Mouse (Mus musculus) olfactory bulb, adult 2 months (tissue): ENCODE measurements around the gene Pwwp2a. TPM values are rescaled to one million over a fixed set of nuclear protein-coding genes. Genes with fewer than 3 reads are reported as not detected.

ENCODE experiments used
- H3K27ac ChIP-seq: fragments of 200-500 bp; 2 replicates; pipeline ENCODE4 v1.5.1; 2012; ENCODE audit warnings: low read depth, low read length; ENCODE audit not compliant: insufficient read depth
- H3K4me1 ChIP-seq: fragments of 200-500 bp; 2 replicates; pipeline ENCODE4 v1.6.1; 2012; ENCODE audit warnings: low read length; ENCODE audit not compliant: control insufficient read depth, insufficient read depth
- H3K4me3 ChIP-seq: fragments of 200-500 bp; 2 replicates; pipeline ENCODE4 v1.5.1; 2012; ENCODE audit warnings: mild to moderate bottlenecking, low read depth, low read length, moderate library complexity; ENCODE audit not compliant: insufficient read depth
- CTCF ChIP-seq: fragments of 200-500 bp; IDR thresholded peaks from 2 replicates; pipeline ENCODE4 v1.5.1; 2012; ENCODE audit warnings: low read depth, mild to moderate bottlenecking, low read length, moderate library complexity; ENCODE audit not compliant: insufficient read depth
- POLR2A ChIP-seq: fragments of 200-500 bp; IDR thresholded peaks from 2 replicates; pipeline ENCODE4 v1.6.1; 2012; ENCODE audit warnings: mild to moderate bottlenecking, low read depth, low read length, moderate library complexity; ENCODE audit not compliant: insufficient read depth
- WGBS: fragments of 180-500 bp; shearing (Covaris S2); methylation state at CpG from one replicate; pipeline ENCODE4 v1.1.7; 2018; 5-methylcytosine and 5-hydroxymethylcytosine counted together
- polyA plus RNA-seq: library from polyadenylated mRNA; stranded (reverse); fragments of >200 nt; gene quantifications from 2 replicates; pipeline ENCODE4 v1.2.4, GENCODE M21; 2012; ENCODE audit warnings: low replicate concordance; ENCODE audit not compliant: missing spikeins, insufficient read depth, insufficient read length

Pwwp2a gene
- polyA plus RNA-seq, 1 experiment: not detected

GRCm38 (mm10) chr11:43703552-43703951 lies 21.8 kb downstream of the Pwwp2a start:
- H3K4me1 ChIP-seq: no peaks in the 10 kb centered on the region
- no peak for TF ChIP-seq POLR2A
- TF ChIP-seq CTCF: no peak
- H3K4me3 ChIP-seq: no peak overlapping the region
- WGBS: 37% methylated on average over 1 of the region's 1 CpGs
- H3K27ac ChIP-seq: no peak overlapping the region

GRCm38 (mm10) chr11:43705751-43706150 lies 24.0 kb downstream of the Pwwp2a start:
- Histone ChIP-seq H3K4me3 (no peak overlapping the region), H3K4me1 (no peaks in the 10 kb centered on the region), H3K27ac (no peak overlapping the region)
- WGBS: 93% methylated on average over 10 of the region's 10 CpGs
- TF ChIP-seq CTCF (no peak), POLR2A (no peak)

DNA sequence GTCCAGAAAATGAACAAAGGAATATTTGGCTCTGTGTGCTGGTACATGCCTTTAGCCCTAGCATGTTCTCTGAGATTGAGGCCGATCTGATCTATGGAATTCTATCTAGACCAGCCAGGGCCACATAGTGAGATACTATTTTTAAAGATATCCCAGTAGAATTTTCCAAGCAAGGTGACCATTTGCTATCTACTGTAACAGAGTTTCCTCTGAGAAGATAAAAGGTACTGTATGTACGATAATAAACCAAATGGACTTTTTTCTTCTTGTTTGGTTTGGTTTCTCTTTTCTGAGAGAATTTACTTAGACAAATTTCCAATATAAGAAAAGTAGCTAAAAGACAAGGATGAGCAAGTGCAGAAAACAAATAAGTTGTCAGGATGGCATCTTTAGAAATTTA lies 26.6 kb downstream of the Pwwp2a start:
- 93% methylated on average over 2 of the region's 2 CpGs for WGBS
- no peaks in the 10 kb centered on the region for H3K4me1 ChIP-seq
- no peak overlapping the region for H3K27ac ChIP-seq
- no peak overlapping the region for H3K4me3 ChIP-seq
- no peak for TF ChIP-seq POLR2A
- no peak for TF ChIP-seq CTCF

DNA sequence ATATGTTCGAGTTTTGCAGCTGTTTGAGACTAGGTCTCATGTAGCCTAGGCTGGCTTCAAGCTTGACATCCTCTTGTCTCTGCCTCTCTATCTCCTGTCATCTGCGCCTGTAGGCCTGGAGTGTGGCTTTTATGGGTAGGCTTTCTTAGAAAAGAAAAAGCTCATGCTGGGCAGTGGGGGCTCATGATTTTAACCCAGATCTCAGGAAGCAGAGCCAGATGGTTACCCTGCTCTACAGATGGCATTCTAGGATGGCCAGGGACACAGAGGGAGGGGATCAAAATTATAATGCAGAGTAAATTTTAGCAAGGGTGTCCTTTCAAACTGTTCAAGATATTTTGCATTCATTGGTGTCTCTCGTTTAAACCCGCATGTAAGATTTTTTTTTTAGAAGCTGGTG lies 30.4 kb downstream of the Pwwp2a start:
- Histone ChIP-seq H3K4me3 (no peak overlapping the region), H3K27ac (no peak overlapping the region), H3K4me1 (no peaks in the 10 kb centered on the region)
- TF ChIP-seq CTCF (no peak), POLR2A (no peak)
- WGBS: 89% methylated on average over 4 of the region's 4 CpGs

- no peak overlapping the region for H3K4me3 ChIP-seq
- TF ChIP-seq CTCF: no peak
- no peak for TF ChIP-seq POLR2A
- H3K4me1 ChIP-seq: no peaks in the 10 kb centered on the region
- no peak overlapping the region for H3K27ac ChIP-seq
- WGBS: 93% methylated on average over 3 of the region's 3 CpGs
These were observed 41.6 kb downstream of the Pwwp2a start for GRCm38 (mm10) chr11:43723411-43723810.

DNA sequence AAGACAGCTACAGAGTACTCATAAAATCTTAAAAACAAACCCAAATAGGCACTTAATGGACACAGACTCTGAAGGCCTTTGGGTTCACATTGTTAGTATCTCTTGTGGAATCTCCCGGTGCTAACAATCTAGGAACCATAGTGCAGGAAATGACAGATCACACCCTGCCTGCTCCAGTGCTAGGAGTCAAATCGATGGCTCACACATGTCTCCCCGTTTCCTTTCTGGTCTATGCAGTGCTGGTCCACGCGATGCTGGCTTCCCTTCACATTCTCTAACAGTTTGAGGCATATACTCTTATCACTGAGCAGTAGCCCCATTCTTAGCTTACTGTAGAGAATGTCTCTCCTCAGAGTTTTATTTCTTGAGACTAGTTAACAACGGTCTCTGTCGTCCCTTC lies 46.0 kb downstream of the Pwwp2a start:
- no peak overlapping the region for H3K27ac ChIP-seq
- no peaks in the 10 kb centered on the region for H3K4me1 ChIP-seq
- TF ChIP-seq CTCF (no peak), POLR2A (no peak)
- whole genome bisulfite sequencing: 82% methylated on average over 7 of the region's 7 CpGs
- H3K4me3 ChIP-seq: no peak overlapping the region

- Histone ChIP-seq H3K4me3 (no peak overlapping the region), H3K4me1 (no peaks in the 10 kb centered on the region), H3K27ac (no peak overlapping the region)
- TF ChIP-seq POLR2A: no peak
- no peak for TF ChIP-seq CTCF
- 86% methylated on average over 7 of the region's 7 CpGs for WGBS
These were observed 47.0 kb downstream of the Pwwp2a start for GRCm38 (mm10) chr11:43728737-43729301.

GRCm38 (mm10) chr11:43747233-43748226 lies 65.7 kb downstream of the Pwwp2a start, which contains the start of gene Ttc1:
Ttc1 (minus strand) TSS chr11:43748008.
- Histone ChIP-seq H3K27ac (no peak within 1 kb of the TSS), H3K4me1 (peaks cover 5% of the 10 kb centered on the region), H3K4me3 (peak within 1 kb of the TSS; percentile 88)
- peak; percentile 85 for TF ChIP-seq POLR2A
- TF ChIP-seq CTCF: no peak
- WGBS: 1% methylated on average over 47 of the region's 47 CpGs

DNA sequence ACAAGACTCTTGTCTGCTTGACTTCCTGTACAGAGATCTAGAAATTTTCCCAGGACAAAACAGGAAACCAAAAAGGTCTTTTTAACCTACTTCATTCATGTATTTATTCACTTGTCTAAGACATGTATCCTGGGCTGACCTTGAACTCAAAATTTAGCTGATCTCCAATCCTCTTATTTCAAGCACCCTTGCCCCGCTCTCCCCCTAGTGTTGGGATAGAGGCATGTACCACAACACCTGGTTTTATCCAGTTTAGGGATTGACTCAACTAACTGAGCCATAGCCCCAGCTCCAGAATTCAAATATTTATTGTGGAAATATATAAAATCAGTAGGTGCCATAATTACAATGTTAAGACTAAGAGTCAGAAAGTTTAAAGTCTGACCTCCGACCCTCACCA lies 69.7 kb downstream of the Pwwp2a start:
- no peak overlapping the region for H3K4me3 ChIP-seq
- H3K4me1 ChIP-seq: no peaks in the 10 kb centered on the region
- H3K27ac ChIP-seq: no peak overlapping the region
- TF ChIP-seq CTCF: no peak
- WGBS: 71% methylated on average over 2 of the region's 2 CpGs

GRCm38 (mm10) chr11:43754568-43754967 lies 72.8 kb downstream of the Pwwp2a start:
- no peak for TF ChIP-seq POLR2A
- no peak for TF ChIP-seq CTCF
- Histone ChIP-seq H3K4me3 (no peak overlapping the region), H3K4me1 (no peaks in the 10 kb centered on the region), H3K27ac (no peak overlapping the region)
- 85% methylated on average over 1 of the region's 1 CpGs for WGBS
